17 mouse cellular contexts compared by ENCODE assay signal in the genomic region with DNA sequence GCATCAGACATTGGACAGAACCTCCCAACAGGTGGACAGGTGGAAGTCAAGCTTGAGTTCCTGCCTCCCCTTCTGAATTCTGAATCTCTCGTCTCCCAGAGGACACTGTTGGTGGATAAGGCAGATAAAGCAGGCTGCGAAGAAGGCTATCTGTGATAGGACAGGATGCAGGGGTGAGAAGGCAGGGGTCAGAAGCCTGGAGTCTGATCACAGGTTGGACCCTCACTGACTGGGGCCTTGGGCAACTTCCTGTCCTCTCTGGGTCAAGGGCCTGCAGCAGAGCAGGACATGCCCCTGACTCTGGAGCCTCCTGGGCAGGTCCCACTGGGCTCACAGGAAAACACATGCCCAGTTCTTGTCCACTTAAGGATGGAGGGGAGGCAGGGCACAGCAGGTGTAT. TPM values are rescaled to one million over a fixed set of nuclear protein-coding genes. Genes with fewer than 3 reads are reported as not detected.
"Had no signal": no experiment of that assay in that cellular context is flagged by ENCODE, and none has a peak within 500 bp of the region (broad histone marks: within the 10 kb centered on the region; RNA-seq: fewer than 3 reads in every experiment).

No protein-coding gene starts in this region.

RNA-seq across cellular contexts. Expression of gene Oas1d, which starts 12.0 kb away (rescaled TPM):
- polyA plus RNA-seq: cortical plate, adult 2 months; embryonic facial prominence, embryonic 10.5 days; embryonic facial prominence, embryonic 11.5 days; embryonic facial prominence, embryonic 12.5 days; embryonic facial prominence, embryonic 13.5 days; embryonic facial prominence, embryonic 14.5 days; embryonic facial prominence, embryonic 15.5 days; erythroblast, embryonic 14.5 days; forebrain, embryonic 10.5 days; forebrain, embryonic 11.5 days; forebrain, embryonic 12.5 days; forebrain, embryonic 13.5 days; forebrain, embryonic 15.5 days; forebrain, embryonic 16.5 days; gonadal fat pad, adult 2 months; heart, adult 2 months had no signal

RNA-seq across cellular contexts. Expression of gene Oas1a, which starts 19.0 kb away (rescaled TPM):
- polyA plus RNA-seq: erythroblast, embryonic 14.5 days had no signal

RNA-seq across cellular contexts. Expression of gene Oas1g, which starts 38.9 kb away (rescaled TPM):
- polyA plus RNA-seq: embryonic facial prominence, embryonic 10.5 days; embryonic facial prominence, embryonic 11.5 days; erythroblast, embryonic 14.5 days; forebrain, embryonic 10.5 days; forebrain, embryonic 11.5 days; forebrain, embryonic 12.5 days; forebrain, embryonic 14.5 days; forebrain, embryonic 16.5 days had no signal
